Mouse (Mus musculus) C2C12 (cell line): ENCODE data around the gene Kiz.

ENCODE experiments used
- CEBPB ChIP-seq: IDR thresholded peaks from one replicate; pipeline ENCODE4 v1.6.1; 2011; ENCODE audit warnings: low read depth, mild to moderate bottlenecking, control low read depth, moderate library complexity
- CTCF ChIP-seq: IDR thresholded peaks from one replicate; pipeline ENCODE4 v1.5.1; 2011; ENCODE audit not compliant: control insufficient read depth, insufficient read depth, insufficient read length
- MAX ChIP-seq: IDR thresholded peaks from one replicate; pipeline ENCODE4 v1.6.1; 2011; ENCODE audit warnings: mild to moderate bottlenecking, control low read depth
- MYOD1 ChIP-seq: IDR thresholded peaks from one replicate; pipeline ENCODE4 v1.6.1; 2011; ENCODE audit warnings: low read depth; ENCODE audit not compliant: control insufficient read depth, insufficient read length
- USF1 ChIP-seq: IDR thresholded peaks from one replicate; pipeline ENCODE4 v1.6.1; 2011; ENCODE audit warnings: low read depth, mild to moderate bottlenecking, control low read depth, moderate library complexity

DNA sequence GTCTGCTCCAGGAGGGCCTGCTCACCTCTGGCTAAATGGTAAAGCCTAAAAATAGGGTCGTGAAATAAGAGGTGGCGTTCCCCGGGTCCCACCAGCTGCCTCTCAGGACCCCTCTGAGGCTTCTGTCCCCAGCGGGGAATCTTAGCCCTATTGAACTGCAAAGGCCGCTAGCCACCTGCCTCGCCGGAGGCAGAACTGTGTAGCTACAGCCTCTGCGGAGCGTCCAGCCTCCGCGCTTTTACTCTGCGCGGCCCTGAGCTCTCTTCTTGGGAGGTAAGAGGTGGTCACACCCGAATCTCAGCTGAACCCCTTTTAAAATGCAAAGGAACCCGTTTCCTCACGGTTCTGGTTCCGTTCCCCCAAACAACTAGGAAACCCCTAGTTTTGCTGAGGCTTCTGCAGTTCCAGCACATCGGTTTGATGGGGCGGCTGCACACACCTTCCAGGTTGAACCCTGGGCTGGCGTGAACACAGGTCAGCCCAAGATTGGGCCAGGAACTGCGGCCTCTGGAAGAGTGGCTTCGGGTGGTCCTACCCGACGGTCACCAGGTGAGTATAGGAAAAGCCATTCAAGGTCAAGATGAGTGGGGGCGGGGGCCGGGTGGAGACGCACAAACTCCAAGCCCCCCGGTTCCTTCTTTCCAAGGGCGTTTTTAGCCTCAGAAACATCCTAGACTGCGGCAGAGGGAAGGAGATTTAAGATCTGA is 16.9 kb upstream of the Kiz start:
- TF ChIP-seq USF1, result no peak
- no peak for TF ChIP-seq MAX
- TF ChIP-seq CTCF, result no peak
- no peak for TF ChIP-seq MYOD1
- TF ChIP-seq CEBPB, result no peak
